8 mouse cellular contexts compared by ENCODE assay signal in genomic region chr7:112806718-112807400, GRCm38 (mm10).
A peak's percentile ranks its signal among the peaks of the same experiment; 100 is the strongest.
DNase-seq lines count a peak whose midpoint lies in the region; ATAC-seq lines count a peak whose summit lies in the region.

No protein-coding gene starts in this region.

- H3K27me3 ChIP-seq in heart, embryonic 10.5 days (ENCODE audit: insufficient read depth, poor library complexity, severe bottlenecking) = no peaks in the 10 kb centered on the region
- no peaks in the 10 kb centered on the region for H3K27me3 ChIP-seq in hindbrain, embryonic 14.5 days (ENCODE audit: control insufficient read depth, insufficient read depth, low read length)
- no peaks in the 10 kb centered on the region for H3K27me3 ChIP-seq in midbrain, embryonic 10.5 days (ENCODE audit: low read depth, poor library complexity, severe bottlenecking)

- peaks cover 69% of the 10 kb centered on the region for H3K4me1 ChIP-seq in heart, embryonic 10.5 days
- peaks cover 7% of the 10 kb centered on the region for H3K4me1 ChIP-seq in brown adipose tissue, adult 24 weeks (ENCODE audit: control insufficient read depth, insufficient read depth, insufficient read length, low read length)
- peaks cover 18% of the 10 kb centered on the region for H3K4me1 ChIP-seq in hindbrain, embryonic 14.5 days (replicated peaks; ENCODE audit: control insufficient read depth, insufficient read depth, low read length)
- H3K4me1 ChIP-seq in midbrain, embryonic 10.5 days = peaks cover 70% of the 10 kb centered on the region

- WGBS in heart, embryonic 10.5 days = 42% methylated on average over 2 of the region's 2 CpGs
- 44% methylated on average over 2 of the region's 2 CpGs for WGBS in hindbrain, embryonic 14.5 days
- 36% methylated on average over 2 of the region's 2 CpGs for WGBS in midbrain, embryonic 10.5 days

- H3K4me2 ChIP-seq in hindbrain, embryonic 14.5 days (replicated peaks) = peak overlapping the region; percentile 21

- H3K9ac ChIP-seq in hindbrain, embryonic 14.5 days = no peak overlapping the region

- no peak for ATAC-seq in hindbrain, embryonic 14.5 days (ENCODE audit: low FRiP score)
- ATAC-seq in megakaryocyte progenitor cell, adult 5-6 weeks (replicated peaks; ENCODE audit: poor library complexity) = no peak

- peak overlapping the region; percentile 82 for H3K27ac ChIP-seq in heart, embryonic 10.5 days
- no peak overlapping the region for H3K27ac ChIP-seq in brown adipose tissue, adult 24 weeks (replicated peaks; ENCODE audit: low read depth, low read length)
- peak overlapping the region; percentile 63; the same call in 1 of the 2 replicates for H3K27ac ChIP-seq in hindbrain, embryonic 14.5 days
- peak overlapping the region; percentile 67 for H3K27ac ChIP-seq in midbrain, embryonic 10.5 days (replicated peaks)

- no peaks in the 10 kb centered on the region for H3K9me3 ChIP-seq in heart, embryonic 10.5 days
- H3K9me3 ChIP-seq in hindbrain, embryonic 14.5 days (ENCODE audit: control insufficient read depth, low read length) = no peaks in the 10 kb centered on the region
- H3K9me3 ChIP-seq in midbrain, embryonic 10.5 days (replicated peaks) = no peaks in the 10 kb centered on the region

- peak overlapping the region; percentile 51 for H3K4me3 ChIP-seq in heart, embryonic 10.5 days
- peak overlapping the region; percentile 31 for H3K4me3 ChIP-seq in brown adipose tissue, adult 24 weeks (ENCODE audit: insufficient read depth, low read depth, low read length)
- H3K4me3 ChIP-seq in hindbrain, embryonic 14.5 days (replicated peaks; ENCODE audit: low read length) = no peak overlapping the region
- H3K4me3 ChIP-seq in midbrain, embryonic 10.5 days = peak overlapping the region; percentile 42

- DNase-seq in heart, embryonic 10.5 days (ENCODE audit: low spot score) = no peak
- DNase-seq in heart, postnatal 4 days = no peak
- DNase-seq in hindbrain, embryonic 14.5 days (ENCODE audit: low spot score) = no peak
- no peak for DNase-seq in midbrain, embryonic 10.5 days (ENCODE audit: low spot score)
- DNase-seq in urinary bladder, postnatal 4 days (ENCODE audit: low spot score in 2 of 2) = no peak
- no peak for DNase-seq in embryo, embryonic 10 days (ENCODE audit: low spot score)

- no peaks in the 10 kb centered on the region for H3K36me3 ChIP-seq in heart, embryonic 10.5 days
- H3K36me3 ChIP-seq in hindbrain, embryonic 14.5 days (replicated peaks; ENCODE audit: control insufficient read depth, insufficient read depth) = no peaks in the 10 kb centered on the region
- no peaks in the 10 kb centered on the region for H3K36me3 ChIP-seq in midbrain, embryonic 10.5 days
